Mouse (Mus musculus): ENCODE results near the gene Btbd35f4. TPM values are rescaled to one million over a fixed set of nuclear protein-coding genes. Genes with fewer than 3 reads are reported as not detected.
"Not testable (repeated sequence)": the region's sequence is repeated elsewhere in the genome, so short reads cannot be mapped to it uniquely, and the experiment has no call there.

Gene Btbd35f4
- not detected for polyA plus RNA-seq (2021)

DNA sequence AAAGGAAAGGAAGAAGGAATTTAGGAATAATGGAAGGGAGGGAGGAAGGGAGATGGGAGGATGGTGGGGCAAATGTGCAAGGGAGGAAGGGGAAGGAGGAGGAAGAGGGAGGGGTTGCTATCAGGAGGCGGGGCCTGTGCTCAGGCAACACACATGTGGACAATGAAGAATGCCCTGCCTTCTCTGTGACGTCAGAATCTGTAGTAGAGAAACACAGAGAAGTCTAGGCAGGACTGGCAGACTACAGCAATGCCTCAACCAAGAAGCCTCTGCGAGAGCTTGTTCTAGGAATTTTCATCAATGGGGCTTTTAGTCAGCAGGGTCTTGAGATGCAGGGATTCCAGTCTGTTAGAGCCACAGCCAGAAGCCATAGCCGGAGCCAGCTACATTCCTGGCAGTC, at the start of gene Btbd35f4:
Btbd35f4 (plus strand) TSS at position 301 of the 400 bp plus-strand sequence.
- H3K27me3 ChIP-seq; CTCF ChIA-PET; POLR2A ChIA-PET; DNase-seq (ENCODE audit: low read depth, low spot score); ATAC-seq; in situ Hi-C loops (cut with MboI; ENCODE audit: low pct_unique_long_range_greater_than_20kb): not testable (repeated sequence)

DNA sequence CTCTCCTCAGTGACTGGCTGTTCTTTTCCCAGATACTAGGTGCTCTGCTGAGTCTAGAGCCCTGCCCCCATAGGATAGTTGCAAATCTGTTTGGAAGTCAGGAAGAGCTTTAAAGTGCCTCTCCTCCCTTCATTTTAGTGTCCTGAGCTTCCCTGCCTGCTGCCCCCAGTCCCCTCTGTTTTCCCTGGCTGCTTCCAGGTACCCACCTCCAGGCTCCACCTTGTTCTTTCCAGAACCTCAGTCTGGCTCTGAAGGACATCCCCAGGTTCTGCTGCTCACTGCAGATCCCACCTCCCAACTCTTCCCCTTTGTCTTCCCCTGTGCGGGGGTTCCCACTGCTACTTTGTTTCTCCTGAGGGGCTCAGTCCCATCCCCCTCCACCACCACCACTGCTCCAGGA, 39.7 kb downstream of the Btbd35f4 start:
- CTCF ChIA-PET; H3K27me3 ChIP-seq; ATAC-seq; DNase-seq (ENCODE audit: low read depth, low spot score); in situ Hi-C loops (cut with MboI; ENCODE audit: low pct_unique_long_range_greater_than_20kb); POLR2A ChIA-PET: not testable (repeated sequence)

Other genes with a start within 250 kb of the Btbd35f4 start
- not detected for gene Btbd35f27, start 151.6 kb downstream of the Btbd35f4 start, polyA plus RNA-seq (2021)

All from Patski (cell line).